Comparison of ENCODE assay signal across 14 mouse cellular contexts in the genomic region with DNA sequence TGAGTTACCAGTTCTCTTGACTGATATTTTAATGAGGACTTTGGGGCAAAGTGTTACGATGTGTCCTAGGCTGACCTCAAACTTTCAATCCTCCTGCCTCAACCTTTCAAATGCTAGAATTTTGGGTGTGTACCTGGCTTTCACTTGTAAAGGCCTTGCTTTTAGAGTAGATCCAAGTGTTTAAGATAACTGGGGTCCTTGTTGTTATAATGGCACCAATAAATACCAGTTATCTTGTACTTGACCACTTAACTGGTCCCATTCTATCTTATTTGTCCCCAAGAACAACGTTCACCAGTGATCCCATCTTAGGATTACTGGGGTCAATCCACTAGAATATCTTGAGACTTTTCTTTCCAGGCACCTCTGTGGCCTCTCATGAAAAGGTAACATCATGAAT.
"Had no signal": no experiment of that assay in that cellular context is flagged by ENCODE, and none has a peak within 500 bp of the region (broad histone marks: within the 10 kb centered on the region; RNA-seq: fewer than 3 reads in every experiment).

No protein-coding gene starts in this region.

- DNase-seq: gastrocnemius, postnatal 14 days; gastrocnemius, postnatal 36 days; heart, adult 11 months; heart, adult 2 months; heart, postnatal 14 days; heart, postnatal 36 days; kidney, adult 11 months; kidney, adult 2 months; kidney, adult 9 months; kidney, postnatal 10 days; kidney, postnatal 25 days; kidney, postnatal 4 days; liver; liver, embryonic 13.5 days had no signal
